Mouse (Mus musculus) kidney, adult 9 months (tissue): ENCODE measurements around the gene Ppp1r3g.
"Not testable (repeated sequence)": the region's sequence is repeated elsewhere in the genome, so short reads cannot be mapped to it uniquely, and the experiment has no call there.

Experiments used
- DNase-seq: peaks from one replicate; pipeline ENCODE4 v3.0.0; 2022

The Ppp1r3g gene

DNA sequence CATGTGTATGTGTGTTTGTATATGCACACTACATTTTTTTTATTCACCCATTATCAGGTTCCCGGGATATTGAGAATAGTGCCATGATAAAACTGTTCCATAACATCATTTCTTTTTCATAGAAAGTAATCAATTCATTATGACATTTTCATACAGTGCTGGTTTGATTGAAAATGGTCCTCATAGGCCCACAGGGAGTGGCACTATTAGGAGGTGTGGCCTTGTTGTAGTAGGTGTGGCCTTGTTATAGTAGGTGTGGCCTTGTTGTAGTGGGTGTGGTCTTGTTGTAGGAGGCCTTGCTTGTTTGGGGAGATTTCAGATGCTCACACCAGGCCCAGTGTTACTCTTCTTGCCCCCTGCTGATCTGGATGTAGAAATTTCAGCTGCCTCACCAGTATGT, at the start of gene Ppp1r3g:
TSS of gene Ppp1r3g (plus strand) at position 301 of the 400 bp plus-strand sequence.
- no peak for DNase-seq

DNA sequence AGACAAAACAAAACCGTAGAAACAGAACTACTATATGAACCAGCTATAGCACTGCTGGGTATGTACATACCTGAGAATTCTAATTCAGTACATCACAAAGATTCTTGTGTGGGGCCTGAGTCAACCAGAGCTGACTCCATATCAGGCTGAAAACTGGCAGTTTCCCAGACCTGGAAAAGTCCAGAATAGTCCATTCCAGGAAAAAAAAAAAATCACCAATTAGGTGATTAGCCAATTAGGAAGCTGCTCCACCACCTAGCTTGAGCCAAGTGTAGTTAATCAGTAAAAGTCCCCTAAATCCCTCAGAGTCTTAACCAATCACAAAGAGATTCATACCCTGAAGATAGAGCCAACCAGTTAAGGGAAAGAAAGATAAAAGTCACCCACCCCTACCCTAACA, 47.2 kb upstream of the Ppp1r3g start:
- DNase-seq = peak; percentile 37

DNA sequence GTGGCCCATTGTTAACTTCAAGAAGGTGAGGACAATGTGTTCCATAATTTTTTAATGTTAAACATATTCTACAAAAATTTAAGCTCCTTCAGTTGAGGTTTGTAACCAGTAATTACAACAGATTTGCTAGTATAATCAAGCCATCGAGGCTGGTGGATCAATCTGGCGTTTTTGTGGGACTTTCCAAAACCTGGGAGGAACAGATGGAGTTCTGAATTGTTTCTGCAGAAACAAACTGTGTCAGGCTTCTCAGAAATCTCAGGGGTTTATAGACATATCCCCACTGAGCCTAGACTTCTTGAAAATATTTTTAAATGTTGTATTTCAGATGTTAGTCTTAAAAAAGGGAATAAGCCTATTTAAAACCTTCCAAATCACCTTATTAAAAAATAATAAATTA, 20.6 kb upstream of the Ppp1r3g start:
- no peak for DNase-seq

DNA sequence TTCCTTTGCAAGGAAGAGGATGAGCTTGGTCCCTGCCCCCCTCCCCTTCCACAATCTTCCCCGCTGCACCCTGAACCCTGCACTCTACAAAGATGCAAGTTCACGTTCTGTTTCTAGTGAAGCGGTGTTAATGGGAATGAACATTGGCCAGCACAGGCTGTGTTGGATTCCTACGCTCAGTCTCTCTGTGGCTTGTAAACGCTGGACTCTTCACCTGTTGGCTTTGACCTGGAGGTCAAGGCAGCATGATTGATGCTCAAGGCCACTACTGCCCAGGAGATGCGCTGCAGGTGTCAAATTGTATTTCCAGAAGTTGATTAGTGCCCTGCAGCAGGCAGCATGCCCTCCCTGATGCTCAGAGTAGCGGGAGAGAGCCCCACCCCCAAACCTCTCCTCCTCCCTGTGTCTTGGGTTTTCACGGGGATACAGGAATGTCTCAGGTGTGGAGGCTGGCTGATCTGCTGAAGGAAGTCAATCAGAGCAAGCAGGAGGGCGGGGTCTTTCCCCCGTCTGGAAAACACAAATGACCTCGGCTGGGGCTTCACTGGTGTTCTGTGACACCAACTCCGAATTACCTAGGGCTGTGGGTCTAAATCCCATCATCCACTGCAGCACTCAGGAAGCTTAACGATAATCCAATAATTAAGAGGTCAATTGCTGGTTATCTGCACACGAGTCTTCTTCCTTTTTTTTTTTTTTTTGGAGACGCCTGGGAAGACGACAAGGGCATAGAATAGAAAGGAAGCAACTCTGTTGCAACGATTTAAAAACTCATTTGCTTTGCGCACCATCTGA, 18.6 kb upstream of the Ppp1r3g start:
- DNase-seq = peak; percentile 56

DNA sequence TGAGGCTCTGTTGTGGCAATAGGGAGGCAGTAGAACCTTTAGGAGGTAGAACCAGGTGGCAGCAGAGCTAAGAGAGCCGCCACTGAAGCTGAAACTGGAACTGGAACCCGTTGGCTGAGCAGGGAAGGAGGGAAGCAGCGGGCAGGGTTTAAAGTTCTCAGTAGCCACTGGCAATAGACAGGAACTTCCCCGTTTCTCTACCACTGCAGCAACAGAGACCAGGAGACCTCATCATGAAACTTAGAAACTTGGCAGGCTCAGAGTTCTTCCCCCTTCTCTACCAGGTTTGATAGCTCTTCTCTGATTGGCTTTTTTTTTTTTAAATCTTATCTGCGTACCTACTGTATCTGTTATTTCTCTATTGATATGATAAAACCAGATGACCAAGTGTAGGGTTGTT, 17.7 kb upstream of the Ppp1r3g start:
- no peak for DNase-seq

DNA sequence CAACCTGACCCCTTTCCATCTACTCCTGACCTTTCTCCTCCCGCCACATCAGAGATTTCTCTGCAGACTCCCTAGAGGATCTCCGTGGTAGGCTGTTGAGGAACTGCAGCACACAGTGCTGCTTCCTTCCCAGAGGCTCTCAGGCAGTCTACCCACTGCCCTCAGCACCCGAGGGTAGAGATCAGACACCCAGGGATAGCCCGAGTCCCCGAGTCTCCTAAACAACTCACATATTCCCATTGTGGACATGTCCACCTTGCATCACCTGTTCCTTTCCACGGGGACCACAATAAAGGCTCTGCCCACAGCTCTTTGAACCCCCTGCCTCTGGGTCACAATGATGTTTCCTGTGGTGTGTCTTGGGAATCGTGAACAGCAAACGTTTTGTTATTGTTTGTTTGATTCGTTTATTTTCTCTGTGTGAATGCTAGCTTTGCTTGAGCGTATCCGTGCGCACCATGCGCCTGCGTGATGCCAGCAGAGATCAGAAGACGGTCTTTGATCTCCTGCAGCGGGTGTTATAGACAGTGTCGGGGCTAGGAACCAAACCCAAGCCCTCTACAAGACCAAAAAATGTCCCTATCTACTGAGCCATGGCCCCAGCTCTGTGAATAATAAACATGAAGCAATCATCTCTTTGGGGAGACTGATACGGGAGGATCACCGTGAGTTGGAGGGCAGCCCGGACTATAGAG, 11.8 kb upstream of the Ppp1r3g start:
- DNase-seq = no peak

DNA sequence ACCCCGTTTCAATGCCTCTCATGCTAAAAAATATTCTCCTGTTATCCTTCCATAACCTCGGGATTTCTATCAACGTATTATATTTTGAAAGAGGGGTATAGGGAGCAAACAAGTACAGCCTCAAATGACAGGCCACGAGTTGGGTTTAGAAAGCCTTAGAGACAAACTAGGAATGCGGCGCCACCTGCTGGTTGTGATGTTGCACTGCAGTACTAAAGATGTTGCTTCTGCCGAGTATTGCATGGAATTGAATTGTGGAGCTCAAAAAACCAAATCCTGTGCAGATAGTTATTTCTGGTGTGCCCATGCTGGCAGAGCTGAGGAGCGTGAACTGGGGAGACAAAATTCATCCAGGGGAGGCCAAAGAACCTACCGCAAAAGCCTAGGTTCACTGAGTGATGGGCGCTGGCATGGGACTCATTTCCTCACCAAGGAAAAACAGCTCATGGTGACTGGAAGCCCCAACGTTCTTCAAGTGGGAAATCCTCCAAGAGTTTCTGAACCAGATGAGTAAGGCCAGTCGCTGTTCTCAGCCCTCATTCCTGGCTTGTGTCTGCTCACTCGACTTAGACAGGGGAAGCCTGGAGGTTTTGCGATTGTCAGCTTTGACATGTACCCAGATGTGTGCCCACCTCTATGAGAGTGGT, 11.2 kb upstream of the Ppp1r3g start:
- peak; percentile 66 for DNase-seq

DNA sequence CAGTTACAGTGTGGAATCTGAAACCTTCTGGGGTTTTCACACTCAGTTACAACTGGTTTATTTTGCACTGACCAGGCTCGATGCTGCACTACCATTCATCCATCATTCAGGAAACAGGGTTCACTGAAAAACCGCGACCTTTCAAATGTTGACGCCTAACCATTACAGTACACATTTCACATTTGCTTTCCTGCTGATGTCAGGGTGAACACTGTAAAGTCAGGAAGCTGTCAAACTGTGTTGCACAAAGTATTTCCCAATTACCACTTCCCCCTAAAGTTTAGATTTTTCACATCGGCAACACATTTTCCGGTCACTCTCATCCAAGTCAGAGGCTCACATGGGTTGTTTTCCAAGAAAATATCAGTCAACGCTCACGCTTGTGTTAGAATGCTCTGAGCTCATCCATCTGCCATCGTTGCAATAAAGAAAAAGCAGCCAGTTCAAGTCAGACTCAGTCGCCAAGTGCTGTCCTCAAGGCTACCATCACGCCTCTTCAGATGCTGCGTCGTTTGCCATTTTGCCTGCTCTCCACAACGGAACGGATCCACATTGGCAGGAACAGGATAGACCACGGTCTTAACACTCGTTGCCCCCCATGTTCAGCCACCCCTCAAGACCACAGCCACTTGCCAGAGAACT, 8.7 kb upstream of the Ppp1r3g start:
- no peak for DNase-seq

DNA sequence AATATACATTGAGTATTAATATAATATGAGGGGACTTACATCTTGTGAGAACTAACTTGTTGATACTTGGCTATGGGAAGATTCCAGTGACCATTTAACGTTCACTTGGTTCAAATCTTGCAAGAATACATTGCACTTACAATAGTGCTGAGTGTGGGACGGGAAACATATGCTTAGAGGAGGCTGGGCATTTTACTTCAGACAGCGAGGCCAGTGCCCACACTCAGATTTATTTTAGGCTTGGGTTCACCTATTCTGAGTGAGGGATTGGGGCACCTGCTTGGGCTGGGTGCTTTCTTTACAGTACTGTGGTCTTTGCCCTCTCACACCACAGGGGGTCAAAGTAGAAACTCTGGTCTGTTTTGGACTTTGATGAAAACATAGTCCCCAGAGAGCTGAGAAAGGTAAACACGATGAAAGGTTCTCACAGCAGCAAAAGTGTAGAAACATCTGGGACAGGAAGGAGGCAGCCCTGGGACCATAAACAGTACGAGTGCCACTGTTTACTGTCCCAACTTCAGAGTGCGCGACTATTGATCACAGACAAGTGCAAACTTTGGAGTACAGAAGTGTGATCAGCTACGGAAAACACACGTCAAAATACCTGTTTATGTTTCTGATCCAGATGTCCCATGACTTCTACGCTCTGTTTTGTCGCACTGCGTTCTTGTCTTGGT, 890 bp downstream of the Ppp1r3g start:
- peak; percentile 2 for DNase-seq

DNA sequence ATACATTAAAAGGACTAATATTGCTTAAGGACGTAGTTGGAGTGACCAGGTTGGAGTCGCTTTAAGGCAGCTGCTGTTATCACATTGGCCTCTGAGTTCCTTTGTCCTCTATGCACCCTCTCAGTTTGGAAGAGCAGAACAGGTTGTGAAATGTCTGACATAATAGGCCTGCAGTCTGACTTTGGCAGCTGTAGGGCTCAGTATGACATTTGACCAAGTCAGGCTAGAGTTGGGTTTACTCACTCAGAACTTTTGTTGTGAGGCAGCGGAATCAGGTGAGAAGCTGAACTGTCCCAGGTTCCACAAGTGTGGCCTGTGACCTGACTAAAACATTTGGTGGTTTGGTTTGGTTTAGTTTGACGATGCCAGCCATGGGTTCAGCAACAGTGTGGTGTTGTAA, 4.9 kb downstream of the Ppp1r3g start:
- no peak for DNase-seq

DNA sequence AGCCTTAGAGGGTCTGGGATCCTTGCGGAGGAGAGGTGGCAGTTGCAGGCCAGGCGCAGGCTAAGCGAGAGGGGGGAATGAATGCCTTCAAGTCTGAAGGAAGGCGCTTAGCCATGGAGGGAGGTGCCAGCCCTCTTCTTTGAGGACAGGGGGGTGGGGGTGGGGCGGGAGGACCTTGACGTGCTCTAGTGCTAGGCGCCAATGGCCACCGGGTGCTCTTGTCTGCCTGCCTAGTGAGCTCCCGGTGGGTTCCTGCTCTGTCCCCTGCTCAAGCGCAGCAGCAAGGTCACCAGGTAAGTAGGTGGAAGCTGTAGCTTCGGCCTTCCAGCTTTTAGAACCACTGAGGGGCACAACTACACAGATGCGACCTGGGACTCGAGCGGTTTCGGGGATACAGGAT, 9.1 kb downstream of the Ppp1r3g start:
- DNase-seq = no peak

DNA sequence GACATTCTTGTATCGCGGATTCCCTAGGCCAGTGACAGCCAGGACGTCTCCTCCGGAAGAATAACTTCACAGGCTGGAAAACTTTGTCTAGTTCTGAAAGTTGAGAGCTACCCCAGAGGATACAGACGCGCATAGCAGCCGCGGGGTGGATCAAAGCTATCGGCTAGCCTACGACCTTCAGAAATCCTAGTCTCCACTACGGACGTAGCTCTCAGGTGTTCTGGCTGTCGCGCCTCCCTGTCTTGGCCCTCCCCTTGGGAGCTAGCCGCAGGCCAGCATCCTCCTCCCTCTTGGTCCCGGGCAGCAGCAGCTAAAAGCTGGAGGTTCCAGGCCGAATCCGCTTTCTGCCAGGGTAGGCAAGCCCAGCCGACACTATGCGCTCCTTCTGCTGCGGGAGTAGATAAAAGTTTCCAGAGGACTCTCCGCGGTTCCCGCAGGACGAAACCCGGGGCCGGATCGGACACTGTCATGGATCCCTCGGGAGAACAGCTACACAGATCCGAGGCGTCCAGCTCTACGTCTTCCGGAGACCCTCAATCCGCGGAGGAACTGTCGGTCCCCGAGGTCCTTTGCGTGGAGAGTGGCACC, 9.6 kb downstream of the Ppp1r3g start:
- peak; percentile 3 for DNase-seq

DNA sequence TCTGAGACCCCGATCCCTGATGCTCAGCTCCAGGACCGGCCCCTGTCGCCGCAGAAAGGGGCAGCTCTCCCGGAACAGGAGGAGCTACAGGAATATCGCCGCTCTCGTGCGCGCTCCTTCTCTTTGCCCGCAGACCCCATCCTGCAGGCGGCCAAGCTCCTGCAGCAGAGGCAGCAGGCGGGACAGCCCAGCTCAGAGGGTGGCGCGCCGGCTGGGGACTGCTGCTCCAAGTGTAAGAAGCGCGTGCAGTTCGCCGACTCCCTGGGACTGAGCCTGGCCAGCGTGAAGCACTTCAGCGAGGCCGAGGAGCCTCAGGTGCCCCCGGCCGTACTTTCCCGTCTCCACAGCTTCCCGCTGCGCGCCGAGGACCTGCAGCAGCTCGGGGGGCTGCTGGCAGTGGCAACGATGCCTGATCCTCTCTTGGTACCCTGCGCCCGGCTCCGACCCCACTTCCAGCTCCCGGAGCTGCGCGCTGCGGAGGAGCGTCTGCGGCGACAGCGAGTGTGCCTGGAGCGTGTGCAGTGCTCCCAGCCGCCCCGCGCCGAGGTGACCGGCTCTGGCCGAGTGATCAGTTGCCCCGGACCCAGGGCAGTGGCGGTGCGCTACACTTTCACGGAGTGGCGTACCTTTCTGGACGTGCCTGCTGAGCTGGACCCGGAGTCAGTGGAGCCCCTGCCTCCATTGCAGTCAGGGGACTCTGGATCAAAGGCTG, 10.2 kb downstream of the Ppp1r3g start:
- no peak for DNase-seq

DNA sequence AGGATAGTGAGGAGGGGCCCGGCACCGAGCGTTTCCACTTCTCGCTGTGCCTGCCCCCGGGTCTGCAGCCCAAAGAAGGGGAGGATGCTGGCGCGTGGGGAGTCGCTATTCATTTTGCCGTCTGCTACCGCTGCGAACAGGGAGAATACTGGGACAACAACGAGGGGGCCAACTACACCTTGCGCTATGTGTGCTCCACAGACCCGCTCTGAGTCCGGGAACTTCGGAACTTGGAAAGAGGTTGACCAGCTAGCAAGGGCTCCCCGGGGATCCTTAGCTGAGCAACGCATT, 10.7 kb downstream of the Ppp1r3g start:
- no peak for DNase-seq

DNA sequence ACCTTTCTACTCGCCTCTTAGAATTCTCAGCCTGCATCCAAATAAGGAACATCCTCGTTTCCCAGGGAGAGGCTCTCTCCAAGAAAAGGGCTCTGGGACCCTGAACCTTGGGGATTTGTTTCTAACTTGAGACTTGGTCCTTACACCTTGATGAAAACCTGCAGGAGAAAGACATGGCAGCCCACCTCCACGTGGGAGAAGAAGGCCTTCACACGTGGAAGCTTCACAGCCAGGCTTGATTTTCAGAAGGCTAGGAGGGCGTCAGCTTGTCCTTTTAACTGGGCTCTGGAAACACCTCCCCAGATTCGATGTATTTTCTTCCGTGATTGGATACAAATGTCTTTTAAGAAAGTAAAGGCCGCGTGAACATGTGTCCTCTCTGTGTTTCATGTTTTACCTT, 11.2 kb downstream of the Ppp1r3g start:
- no peak for DNase-seq

DNA sequence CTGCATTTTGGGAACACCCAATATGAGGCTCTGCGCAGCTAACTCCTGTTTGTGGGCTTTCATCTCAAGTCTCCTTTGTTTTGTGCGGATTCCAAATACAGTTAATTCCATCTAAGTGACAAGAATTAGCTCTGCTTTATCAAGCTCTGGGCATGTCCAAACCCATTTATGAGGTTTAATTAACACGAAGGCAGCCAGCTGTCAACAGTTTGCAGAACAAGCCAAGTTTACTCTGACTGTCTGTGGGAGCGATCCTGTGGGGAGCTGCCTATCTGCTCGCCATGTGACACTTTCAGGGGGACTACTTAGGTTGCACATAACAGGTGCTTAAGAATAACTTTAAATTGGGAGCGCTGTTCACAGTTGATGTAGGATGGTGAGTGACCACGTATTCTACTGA, 18.3 kb downstream of the Ppp1r3g start:
- DNase-seq = no peak

DNA sequence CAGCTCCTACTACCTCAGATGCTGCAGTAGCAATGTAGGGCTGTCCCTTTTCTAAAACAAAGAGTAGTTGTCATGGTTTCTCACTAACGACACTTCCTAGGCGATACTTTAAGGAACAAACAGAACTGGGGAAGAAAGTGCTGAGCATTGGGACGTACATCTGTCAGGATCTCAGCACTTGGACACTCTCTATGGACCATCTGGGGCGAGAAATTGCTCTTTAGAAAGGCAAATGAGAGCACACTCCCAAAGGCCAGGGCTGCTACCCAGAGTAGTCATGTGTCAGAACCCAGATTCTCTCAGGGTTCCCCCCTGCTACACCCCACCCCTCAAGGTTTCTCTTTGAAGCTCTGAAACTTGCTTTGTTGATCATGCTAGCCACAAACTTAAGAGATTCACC, 21.8 kb downstream of the Ppp1r3g start:
- no peak for DNase-seq

DNA sequence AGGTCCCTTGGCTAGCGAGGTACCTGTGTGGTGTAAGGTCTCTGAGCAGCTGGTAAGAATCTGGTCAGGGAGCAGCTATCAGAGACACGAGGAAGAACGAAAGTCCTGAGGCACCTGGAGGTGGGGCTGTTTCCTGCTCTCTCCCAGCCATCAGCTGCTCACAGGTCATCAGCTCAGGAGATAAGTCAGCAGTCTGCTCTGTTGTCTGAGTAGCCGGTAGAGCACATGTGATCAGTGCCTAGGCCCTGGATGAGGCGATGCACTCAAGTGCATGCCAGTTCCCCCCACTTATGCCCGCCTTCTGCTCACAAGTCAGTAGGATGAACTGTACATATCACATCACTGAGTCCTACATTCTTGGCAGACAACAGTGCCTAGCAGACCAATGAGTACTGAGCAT, 24.3 kb downstream of the Ppp1r3g start:
- no peak for DNase-seq

DNA sequence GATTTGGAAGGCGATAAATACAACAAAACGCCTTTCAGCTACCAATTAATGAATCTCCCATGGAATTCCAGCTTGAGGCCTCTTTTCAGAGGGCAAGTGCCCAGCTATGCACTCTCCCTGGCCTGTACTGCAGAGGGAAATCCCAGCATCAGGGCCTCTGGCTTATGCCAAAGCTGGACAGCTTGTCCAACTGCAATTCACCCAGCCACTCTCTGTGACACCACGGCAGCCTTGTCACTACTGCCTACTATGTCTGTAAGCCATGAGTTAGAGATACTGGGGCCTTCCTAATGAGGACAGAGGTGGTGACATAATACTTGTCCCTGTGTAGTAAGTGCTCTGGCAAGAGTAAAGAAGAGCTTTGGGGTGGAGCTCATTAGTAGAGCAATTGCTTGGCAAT, 30.7 kb downstream of the Ppp1r3g start:
- DNase-seq = no peak

DNA sequence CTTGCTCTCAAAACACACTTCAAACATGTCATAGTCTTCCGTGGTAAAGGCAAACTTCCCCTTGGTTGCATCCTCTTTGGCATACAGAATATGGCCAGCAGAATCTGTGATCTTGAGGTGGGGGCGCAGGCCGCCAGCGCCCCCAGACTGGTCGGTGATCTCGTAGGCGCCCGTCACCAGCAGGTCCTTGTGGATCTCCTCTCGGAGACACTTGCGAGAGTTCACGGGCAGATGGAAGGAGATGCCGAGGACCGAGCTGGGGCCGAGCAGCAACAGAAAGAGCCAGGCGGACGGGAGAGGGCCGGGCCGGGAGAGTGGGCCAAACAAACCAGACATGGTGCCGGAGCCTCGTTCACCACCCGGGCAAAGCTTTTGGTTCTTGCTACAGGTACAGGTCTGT, 32.5 kb downstream of the Ppp1r3g start:
- not testable (repeated sequence) for DNase-seq

DNA sequence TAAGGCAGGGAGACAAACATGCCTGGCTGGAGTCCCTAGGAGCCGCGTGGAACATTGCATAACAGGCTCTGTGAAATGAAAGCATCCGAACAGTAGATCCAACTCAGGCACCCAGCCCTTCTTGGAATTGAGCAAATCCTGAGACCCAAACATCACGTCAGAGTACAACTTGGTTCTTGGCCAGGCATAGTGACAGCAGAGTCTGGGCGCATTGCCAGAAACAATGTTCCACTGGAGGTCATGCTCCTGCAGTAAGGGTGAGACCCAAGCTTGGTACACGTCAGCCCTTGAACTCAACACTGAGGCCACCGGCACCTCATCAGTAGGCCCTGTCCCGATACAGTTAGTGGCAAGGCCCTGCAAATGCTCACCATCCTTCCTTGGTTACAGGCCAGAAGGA, 35.4 kb downstream of the Ppp1r3g start:
- peak; percentile 82 for DNase-seq

DNA sequence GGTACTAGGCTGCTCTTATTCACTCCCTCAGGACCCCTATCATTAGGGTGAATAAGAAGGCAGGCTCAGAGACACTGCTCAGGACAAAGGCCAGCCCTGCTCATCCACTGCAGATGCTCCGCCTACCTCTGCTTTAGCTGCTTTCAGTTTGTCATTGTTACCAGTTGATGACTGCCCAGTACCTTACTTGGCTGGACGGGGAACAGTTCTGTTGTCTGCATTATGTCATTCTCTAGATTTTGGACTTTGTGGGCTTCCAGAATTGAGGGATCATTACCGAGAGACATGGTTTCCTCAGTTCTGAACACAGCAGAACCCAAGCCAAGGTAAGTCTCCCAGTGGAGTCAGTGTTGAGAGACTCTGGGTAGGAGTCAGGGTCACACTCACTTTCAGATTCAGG, 36.6 kb downstream of the Ppp1r3g start:
- no peak for DNase-seq
